Mouse (Mus musculus): Measurements from ENCODE around the gene Usp53. TPM values are rescaled to one million over a fixed set of nuclear protein-coding genes. Genes with fewer than 3 reads are reported as not detected.

Gene Usp53
- total RNA-seq, 1 experiment = 14.8 TPM

- Histone ChIP-seq H3K36me3 (ENCODE audit: control insufficient read depth, insufficient read depth, low read length, poor library complexity, severe bottlenecking) (no peaks in the 10 kb centered on the region), H3K27ac (ENCODE audit: insufficient read depth, low read depth, low read length, poor library complexity, severe bottlenecking) (no peak overlapping the region), H3K4me3 (ENCODE audit: insufficient read depth in 1 of 2, low read depth in 1 of 2, low read length in 2 of 2, poor library complexity in 1 of 2, severe bottlenecking in 1 of 2) (peak overlapping the region; percentile 79 to 81), H3K9ac (ENCODE audit: insufficient read depth, low read depth, low read length, poor library complexity, severe bottlenecking) (peak overlapping the region; percentile 95; the same call in 1 of the 2 replicates), H3K9me3 (ENCODE audit: control insufficient read depth, insufficient read depth, low read depth, low read length) (no peaks in the 10 kb centered on the region), H3K4me1 (ENCODE audit: control insufficient read depth in 2 of 2, insufficient read depth in 2 of 2, low read length in 2 of 2, poor library complexity in 1 of 2) (peaks cover 2 to 6% of the 10 kb centered on the region in 2 experiments; a peak in 3 of 4 replicates)
- in situ Hi-C loops (cut with MboI; ENCODE audit: low sequenced_read_pairs in 2 of 2, unreplicated experiment in 2 of 2) = no loop called here
- TF ChIP-seq ZNF384 (IDR thresholded peaks at IDR 0.05; ENCODE audit: low read depth, low read length) (peak; percentile 51; the same call in 1 of the 2 replicates), HCFC1 (IDR thresholded peaks at IDR 0.05; ENCODE audit: borderline replicate concordance, insufficient read depth, low read length) (no peak), CHD2 (IDR thresholded peaks at IDR 0.05; ENCODE audit: low read depth, low read length) (no peak), ZC3H11A (IDR thresholded peaks at IDR 0.05; ENCODE audit: borderline replicate concordance, low read depth, low read length) (no peak), MAFK (IDR thresholded peaks at IDR 0.05; ENCODE audit: insufficient read depth, low read depth, low read length) (no peak)
- DNase-seq (ENCODE audit: low read depth, low spot score) = no peak
These were observed 1.1 kb upstream of the Usp53 start for GRCm38 (mm10) chr3:122985183-122985944.

- TF ChIP-seq CHD2 (IDR thresholded peaks at IDR 0.05; ENCODE audit: low read depth, low read length) (no peak), ZNF384 (IDR thresholded peaks at IDR 0.05; ENCODE audit: low read depth, low read length) (no peak), MAFK (IDR thresholded peaks at IDR 0.05; ENCODE audit: insufficient read depth, low read depth, low read length) (no peak), HCFC1 (IDR thresholded peaks at IDR 0.05; ENCODE audit: borderline replicate concordance, insufficient read depth, low read length) (no peak), ZC3H11A (IDR thresholded peaks at IDR 0.05; ENCODE audit: borderline replicate concordance, low read depth, low read length) (no peak)
- in situ Hi-C loops (cut with MboI; ENCODE audit: low sequenced_read_pairs in 2 of 2, unreplicated experiment in 2 of 2) = no loop called here
- peak overlapping the region; percentile 84 for H3K9ac ChIP-seq (ENCODE audit: insufficient read depth, low read depth, low read length, poor library complexity, severe bottlenecking)
- H3K4me1 ChIP-seq (ENCODE audit: control insufficient read depth in 2 of 2, insufficient read depth in 2 of 2, low read length in 2 of 2, poor library complexity in 1 of 2) = peaks cover 2 to 6% of the 10 kb centered on the region in 2 experiments; a peak in 3 of 4 replicates
- H3K27ac ChIP-seq (ENCODE audit: insufficient read depth, low read depth, low read length, poor library complexity, severe bottlenecking) = peak overlapping the region; percentile 77
- no peaks in the 10 kb centered on the region for H3K9me3 ChIP-seq (ENCODE audit: control insufficient read depth, insufficient read depth, low read depth, low read length)
- DNase-seq (ENCODE audit: low read depth, low spot score) = peak; percentile 54
- no peaks in the 10 kb centered on the region for H3K36me3 ChIP-seq (ENCODE audit: control insufficient read depth, insufficient read depth, low read length, poor library complexity, severe bottlenecking)
- peak overlapping the region; percentile 78 to 84 for H3K4me3 ChIP-seq (ENCODE audit: insufficient read depth in 1 of 2, low read depth in 1 of 2, low read length in 2 of 2, poor library complexity in 1 of 2, severe bottlenecking in 1 of 2)
These were observed 461 bp downstream of the Usp53 start for GRCm38 (mm10) chr3:122983849-122984248.

GRCm38 (mm10) chr3:122975964-122976363, 8.3 kb downstream of the Usp53 start:
- Histone ChIP-seq H3K36me3 (ENCODE audit: control insufficient read depth, insufficient read depth, low read length, poor library complexity, severe bottlenecking) (no peaks in the 10 kb centered on the region), H3K27ac (ENCODE audit: insufficient read depth, low read depth, low read length, poor library complexity, severe bottlenecking) (no peak overlapping the region), H3K4me1 (ENCODE audit: control insufficient read depth in 2 of 2, insufficient read depth in 2 of 2, low read length in 2 of 2, poor library complexity in 1 of 2) (no peaks in the 10 kb centered on the region), H3K9ac (ENCODE audit: insufficient read depth, low read depth, low read length, poor library complexity, severe bottlenecking) (no peak overlapping the region), H3K9me3 (ENCODE audit: control insufficient read depth, insufficient read depth, low read depth, low read length) (no peaks in the 10 kb centered on the region), H3K4me3 (ENCODE audit: insufficient read depth in 1 of 2, low read depth in 1 of 2, low read length in 2 of 2, poor library complexity in 1 of 2, severe bottlenecking in 1 of 2) (no peak overlapping the region)
- DNase-seq (ENCODE audit: low read depth, low spot score) = no peak
- in situ Hi-C loops (cut with MboI; ENCODE audit: low sequenced_read_pairs in 2 of 2, unreplicated experiment in 2 of 2) = no loop called here
- TF ChIP-seq HCFC1 (IDR thresholded peaks at IDR 0.05; ENCODE audit: borderline replicate concordance, insufficient read depth, low read length) (no peak), ZC3H11A (IDR thresholded peaks at IDR 0.05; ENCODE audit: borderline replicate concordance, low read depth, low read length) (no peak), MAFK (IDR thresholded peaks at IDR 0.05; ENCODE audit: insufficient read depth, low read depth, low read length) (no peak), ZNF384 (IDR thresholded peaks at IDR 0.05; ENCODE audit: low read depth, low read length) (no peak), CHD2 (IDR thresholded peaks at IDR 0.05; ENCODE audit: low read depth, low read length) (no peak)

GRCm38 (mm10) chr3:122975363-122975762, 8.9 kb downstream of the Usp53 start:
- no peak for DNase-seq (ENCODE audit: low read depth, low spot score)
- no peak for TF ChIP-seq HCFC1 (IDR thresholded peaks at IDR 0.05; ENCODE audit: borderline replicate concordance, insufficient read depth, low read length)
- TF ChIP-seq MAFK (IDR thresholded peaks at IDR 0.05; ENCODE audit: insufficient read depth, low read depth, low read length) = no peak
- no peak for TF ChIP-seq ZNF384 (IDR thresholded peaks at IDR 0.05; ENCODE audit: low read depth, low read length)
- TF ChIP-seq CHD2 (IDR thresholded peaks at IDR 0.05; ENCODE audit: low read depth, low read length) = no peak
- no peak for TF ChIP-seq ZC3H11A (IDR thresholded peaks at IDR 0.05; ENCODE audit: borderline replicate concordance, low read depth, low read length)
- H3K9ac ChIP-seq (ENCODE audit: insufficient read depth, low read depth, low read length, poor library complexity, severe bottlenecking) = no peak overlapping the region
- H3K36me3 ChIP-seq (ENCODE audit: control insufficient read depth, insufficient read depth, low read length, poor library complexity, severe bottlenecking) = no peaks in the 10 kb centered on the region
- in situ Hi-C loops (cut with MboI; ENCODE audit: low sequenced_read_pairs in 2 of 2, unreplicated experiment in 2 of 2) = no loop called here
- no peak overlapping the region for H3K4me3 ChIP-seq (ENCODE audit: insufficient read depth in 1 of 2, low read depth in 1 of 2, low read length in 2 of 2, poor library complexity in 1 of 2, severe bottlenecking in 1 of 2)
- H3K4me1 ChIP-seq (ENCODE audit: control insufficient read depth in 2 of 2, insufficient read depth in 2 of 2, low read length in 2 of 2, poor library complexity in 1 of 2) = no peaks in the 10 kb centered on the region
- H3K27ac ChIP-seq (ENCODE audit: insufficient read depth, low read depth, low read length, poor library complexity, severe bottlenecking) = no peak overlapping the region
- H3K9me3 ChIP-seq (ENCODE audit: control insufficient read depth, insufficient read depth, low read depth, low read length) = no peaks in the 10 kb centered on the region
